In the genomic region with DNA sequence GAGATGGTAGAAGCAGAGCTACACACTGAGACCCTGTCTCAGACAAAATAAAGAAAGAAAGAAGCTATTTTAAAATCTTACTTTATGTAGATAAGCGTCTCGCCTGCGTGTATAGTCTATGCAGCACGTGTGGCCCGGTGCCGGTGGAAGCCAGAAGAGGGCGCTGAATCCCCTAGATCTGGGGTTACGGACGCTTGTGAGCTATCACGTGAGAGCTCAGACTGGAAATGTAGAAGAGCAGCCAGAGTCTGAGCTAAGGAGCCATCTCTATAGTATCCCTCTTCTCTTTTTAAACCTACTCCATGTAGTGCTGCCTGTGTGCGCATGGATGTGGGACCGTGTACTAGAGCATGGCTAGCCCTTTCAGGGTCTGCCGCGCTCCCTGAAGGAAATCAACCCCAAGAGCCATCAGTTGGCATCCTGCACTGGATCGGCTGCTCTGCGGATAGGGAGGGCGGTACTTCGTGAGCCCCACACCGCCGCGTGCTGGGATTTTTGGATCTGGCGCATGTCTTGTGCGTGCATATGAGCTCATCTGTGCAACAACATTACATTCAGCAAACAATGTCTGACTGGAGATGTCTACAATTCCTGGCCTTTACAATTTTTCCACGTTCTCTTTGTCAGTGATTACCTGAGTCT, we compare ENCODE assay signal across 8 mouse cellular contexts. TPM values are rescaled to one million over a fixed set of nuclear protein-coding genes. Genes with fewer than 3 reads are reported as not detected.
A peak's percentile ranks its signal among the peaks of the same experiment; 100 is the strongest.
DNase-seq lines count a peak whose midpoint lies in the region; ATAC-seq and TF ChIP-seq lines count a peak whose summit lies in the region.

No protein-coding gene starts in this region.

- TF ChIP-seq CTCF in midbrain, postnatal 0 days (IDR thresholded peaks at IDR 0.05): peak; percentile 80

- H3K9ac ChIP-seq in forebrain, embryonic 14.5 days (ENCODE audit: low read length): peak overlapping the region; percentile 21; the same call in 1 of the 2 replicates
- H3K9ac ChIP-seq in intestine, embryonic 14.5 days (ENCODE audit: low read length): no peak overlapping the region
- no peak overlapping the region for H3K9ac ChIP-seq in liver, embryonic 11.5 days (ENCODE audit: low read depth, low read length)
- 0 out of 2 replicates have a peak overlapping the region, but pooled peaks have one; percentile 33 for H3K9ac ChIP-seq in midbrain, postnatal 0 days (replicated peaks; ENCODE audit: low read length, poor library complexity, severe bottlenecking)

- ATAC-seq in forebrain, embryonic 14.5 days: peak; percentile 86
- 0 out of 2 replicates have a peak, but pooled peaks have one; percentile 30 for ATAC-seq in intestine, embryonic 14.5 days (replicated peaks; ENCODE audit: low FRiP score, low TSS enrichment, low read depth)
- ATAC-seq in liver, embryonic 11.5 days (replicated peaks; ENCODE audit: low FRiP score): peak; percentile 81
- ATAC-seq in midbrain, postnatal 0 days (ENCODE audit: low FRiP score): peak; percentile 81

- H3K9me3 ChIP-seq in forebrain, embryonic 14.5 days (replicated peaks; ENCODE audit: control insufficient read depth, low read length): no peaks in the 10 kb centered on the region
- no peaks in the 10 kb centered on the region for H3K9me3 ChIP-seq in intestine, embryonic 14.5 days (ENCODE audit: control insufficient read depth, low read length)
- H3K9me3 ChIP-seq in liver, embryonic 11.5 days (ENCODE audit: control insufficient read depth, low read length): no peaks in the 10 kb centered on the region
- H3K9me3 ChIP-seq in midbrain, postnatal 0 days (ENCODE audit: low read length): no peaks in the 10 kb centered on the region

- H3K36me3 ChIP-seq in forebrain, embryonic 14.5 days (ENCODE audit: control insufficient read depth, insufficient read depth, low read length): no peaks in the 10 kb centered on the region
- H3K36me3 ChIP-seq in intestine, embryonic 14.5 days (ENCODE audit: control insufficient read depth, insufficient read depth, low read length): peaks cover 3% of the 10 kb centered on the region; the same call in 1 of the 2 replicates
- no peaks in the 10 kb centered on the region for H3K36me3 ChIP-seq in liver, embryonic 11.5 days (ENCODE audit: control insufficient read depth, insufficient read depth, low read length)
- no peaks in the 10 kb centered on the region for H3K36me3 ChIP-seq in midbrain, postnatal 0 days (ENCODE audit: insufficient read depth, low read length)

- H3K4me3 ChIP-seq in forebrain, embryonic 14.5 days (ENCODE audit: low read depth, low read length): peak overlapping the region; percentile 11
- H3K4me3 ChIP-seq in intestine, embryonic 14.5 days (ENCODE audit: low read depth, low read length): peak overlapping the region; percentile 11; the same call in 1 of the 2 replicates
- H3K4me3 ChIP-seq in liver, embryonic 11.5 days (ENCODE audit: low read depth, low read length): peak overlapping the region; percentile 23; the same call in 1 of the 2 replicates
- H3K4me3 ChIP-seq in midbrain, postnatal 0 days (ENCODE audit: low read depth, low read length): peak overlapping the region; percentile 10; the same call in 1 of the 2 replicates

- H3K4me1 ChIP-seq in forebrain, embryonic 14.5 days (ENCODE audit: control insufficient read depth, insufficient read depth, low read length): no peaks in the 10 kb centered on the region; the same call in 1 of the 2 replicates
- no peaks in the 10 kb centered on the region for H3K4me1 ChIP-seq in intestine, embryonic 14.5 days (replicated peaks; ENCODE audit: control insufficient read depth, insufficient read depth, low read length)
- H3K4me1 ChIP-seq in liver, embryonic 11.5 days (replicated peaks; ENCODE audit: control insufficient read depth, insufficient read depth, low read length): peaks cover 14% of the 10 kb centered on the region
- H3K4me1 ChIP-seq in midbrain, postnatal 0 days (ENCODE audit: insufficient read depth, low read length): no peaks in the 10 kb centered on the region; the same call in 1 of the 2 replicates

- peak; percentile 63 to 79 for DNase-seq in spleen, postnatal 4 days (ENCODE audit: low spot score in 2 of 2)
- no peak for DNase-seq in spleen, adult 12 weeks (ENCODE audit: low spot score)
- DNase-seq in brain, adult 2 months (ENCODE audit: low read depth, low spot score): peak; percentile 78
- DNase-seq in forebrain, embryonic 14.5 days (ENCODE audit: low spot score): peak; percentile 87
- DNase-seq in intestine, embryonic 14.5 days (ENCODE audit: low spot score): peak; percentile 81
- peak; percentile 66 for DNase-seq in liver, embryonic 11.5 days (ENCODE audit: low spot score)
- DNase-seq in midbrain, postnatal 0 days (ENCODE audit: low spot score): peak; percentile 86
- DNase-seq in MN1 (ENCODE audit: low spot score): no peak

- H3K4me2 ChIP-seq in forebrain, embryonic 14.5 days (ENCODE audit: low read length): peak overlapping the region; percentile 47
- H3K4me2 ChIP-seq in intestine, embryonic 14.5 days (ENCODE audit: low read length): peak overlapping the region; percentile 45
- peak overlapping the region; percentile 61 for H3K4me2 ChIP-seq in liver, embryonic 11.5 days
- peak overlapping the region; percentile 33 for H3K4me2 ChIP-seq in midbrain, postnatal 0 days (ENCODE audit: low read depth, low read length, poor library complexity, severe bottlenecking)

- 28% methylated on average over 24 of the region's 24 CpGs for WGBS in forebrain, embryonic 14.5 days
- 26% methylated on average over 24 of the region's 24 CpGs for WGBS in intestine, embryonic 14.5 days
- 26% methylated on average over 24 of the region's 24 CpGs for WGBS in liver, embryonic 11.5 days
- 28% methylated on average over 24 of the region's 24 CpGs for WGBS in midbrain, postnatal 0 days

- no peaks in the 10 kb centered on the region for H3K27me3 ChIP-seq in forebrain, embryonic 14.5 days (replicated peaks; ENCODE audit: control insufficient read depth, insufficient read depth, low read length)
- no peaks in the 10 kb centered on the region for H3K27me3 ChIP-seq in intestine, embryonic 14.5 days (replicated peaks; ENCODE audit: control insufficient read depth, insufficient read depth, low read length)
- no peaks in the 10 kb centered on the region for H3K27me3 ChIP-seq in liver, embryonic 11.5 days (replicated peaks; ENCODE audit: control insufficient read depth, insufficient read depth, low read length)
- no peaks in the 10 kb centered on the region for H3K27me3 ChIP-seq in midbrain, postnatal 0 days (ENCODE audit: insufficient read depth, low read length)

- no peak overlapping the region for H3K27ac ChIP-seq in forebrain, embryonic 14.5 days (ENCODE audit: low read depth, low read length)
- no peak overlapping the region for H3K27ac ChIP-seq in intestine, embryonic 14.5 days (ENCODE audit: low read depth)
- no peak overlapping the region for H3K27ac ChIP-seq in liver, embryonic 11.5 days (ENCODE audit: low read depth, low read length)
- peak overlapping the region; percentile 75 for H3K27ac ChIP-seq in midbrain, postnatal 0 days (ENCODE audit: low read depth, low read length)

RNA-seq across cellular contexts. Expression of a gene that starts 31.6 kb away (rescaled TPM):
- polyA plus RNA-seq in forebrain, embryonic 14.5 days (2014; fragmentation: Nextera tagmentation; extraction: Ambion mirVana): 4.2 and 4.3 TPM in 2 replicates
- polyA plus RNA-seq in intestine, embryonic 14.5 days (2014; fragmentation: Nextera tagmentation; extraction: Ambion mirVana): 6.7 and 7.7 TPM in 2 replicates
- 5.4 and 8.1 TPM in 2 replicates for polyA plus RNA-seq in liver, embryonic 11.5 days (2014; fragmentation: Nextera tagmentation; extraction: Ambion mirVana)
- 2.3 and 4.1 TPM in 2 replicates for total RNA-seq in midbrain, postnatal 0 days (2014; rRNA removed)
- 2.5 and 3.3 TPM in 2 replicates for polyA plus RNA-seq in midbrain, postnatal 0 days (2015; fragmentation: Nextera tagmentation; extraction: Ambion mirVana)

RNA-seq across cellular contexts. Expression of a gene that starts 33.8 kb away (rescaled TPM):
- 85.3 and 96.7 TPM in 2 replicates for polyA plus RNA-seq in forebrain, embryonic 14.5 days (2014; fragmentation: Nextera tagmentation; extraction: Ambion mirVana)
- polyA plus RNA-seq in intestine, embryonic 14.5 days (2014; fragmentation: Nextera tagmentation; extraction: Ambion mirVana): 131 and 132 TPM in 2 replicates
- 150 and 153 TPM in 2 replicates for polyA plus RNA-seq in liver, embryonic 11.5 days (2014; fragmentation: Nextera tagmentation; extraction: Ambion mirVana)
- total RNA-seq in midbrain, postnatal 0 days (2014; rRNA removed): 85.1 and 104 TPM in 2 replicates
- 43.1 and 46.4 TPM in 2 replicates for polyA plus RNA-seq in midbrain, postnatal 0 days (2015; fragmentation: Nextera tagmentation; extraction: Ambion mirVana)

RNA-seq across cellular contexts. Expression of a gene that starts 47.5 kb away (rescaled TPM):
- 0.41 and 0.94 TPM in 2 replicates for polyA plus RNA-seq in forebrain, embryonic 14.5 days (2014; fragmentation: Nextera tagmentation; extraction: Ambion mirVana)
- 0.34 and 0.42 TPM in 2 replicates for polyA plus RNA-seq in intestine, embryonic 14.5 days (2014; fragmentation: Nextera tagmentation; extraction: Ambion mirVana)
- polyA plus RNA-seq in liver, embryonic 11.5 days (2014; fragmentation: Nextera tagmentation; extraction: Ambion mirVana): 263 and 274 TPM in 2 replicates
- total RNA-seq in midbrain, postnatal 0 days (2014; rRNA removed): 0.33 and 2.5 TPM in 2 replicates
- polyA plus RNA-seq in midbrain, postnatal 0 days (2015; fragmentation: Nextera tagmentation; extraction: Ambion mirVana): 0.31 and 0.93 TPM in 2 replicates

RNA-seq across cellular contexts. Expression of a gene that starts 52.8 kb away (rescaled TPM):
- polyA plus RNA-seq in forebrain, embryonic 14.5 days (2014; fragmentation: Nextera tagmentation; extraction: Ambion mirVana): 290 and 301 TPM in 2 replicates
- polyA plus RNA-seq in intestine, embryonic 14.5 days (2014; fragmentation: Nextera tagmentation; extraction: Ambion mirVana): 143 and 144 TPM in 2 replicates
- polyA plus RNA-seq in liver, embryonic 11.5 days (2014; fragmentation: Nextera tagmentation; extraction: Ambion mirVana): 169 and 174 TPM in 2 replicates
- 66.3 and 83.1 TPM in 2 replicates for total RNA-seq in midbrain, postnatal 0 days (2014; rRNA removed)
- 196 and 200 TPM in 2 replicates for polyA plus RNA-seq in midbrain, postnatal 0 days (2015; fragmentation: Nextera tagmentation; extraction: Ambion mirVana)

Comparison
In these comparisons a context has a peak if more than half of its experiments do, and no peak if none do; other contexts are left out.
1. DNase-seq: peak in spleen, postnatal 4 days (2 of 2), brain, adult 2 months (single experiment), forebrain, embryonic 14.5 days (single experiment), intestine, embryonic 14.5 days (single experiment), liver, embryonic 11.5 days (single experiment) and midbrain, postnatal 0 days (single experiment); none in spleen, adult 12 weeks (single experiment) and MN1 (single experiment).
2. ATAC-seq: peak in every context shown above with its lines; median percentile 86 in forebrain, embryonic 14.5 days; 81 in liver, embryonic 11.5 days; 81 in midbrain, postnatal 0 days; 30 in intestine, embryonic 14.5 days.
3. H3K9ac ChIP-seq: peak in forebrain, embryonic 14.5 days (single experiment) and midbrain, postnatal 0 days (single experiment); none in intestine, embryonic 14.5 days (single experiment) and liver, embryonic 11.5 days (single experiment).
4. RNA of a gene that starts 47.5 kb away (polyA plus RNA-seq): 263 to 274 TPM in liver, embryonic 11.5 days; 0.34 to 0.42 TPM in intestine, embryonic 14.5 days, 0.41 to 0.94 TPM in forebrain, embryonic 14.5 days and 0.31 to 0.93 TPM in midbrain, postnatal 0 days; every median in the first group is over 100 times any median in the second.
5. Peak in every context shown above with its lines, with median percentiles within 50 percentile points of each other: H3K4me2 ChIP-seq and H3K4me3 ChIP-seq.